Mouse (Mus musculus): ENCODE measurements at regions not wholly inside any gene's neighbourhood (a gene's known extent, or its start where the extent isn't known, plus 50 kb on each side); places are given as distances from the start of the nearest gene placed in this dataset.

DNA sequence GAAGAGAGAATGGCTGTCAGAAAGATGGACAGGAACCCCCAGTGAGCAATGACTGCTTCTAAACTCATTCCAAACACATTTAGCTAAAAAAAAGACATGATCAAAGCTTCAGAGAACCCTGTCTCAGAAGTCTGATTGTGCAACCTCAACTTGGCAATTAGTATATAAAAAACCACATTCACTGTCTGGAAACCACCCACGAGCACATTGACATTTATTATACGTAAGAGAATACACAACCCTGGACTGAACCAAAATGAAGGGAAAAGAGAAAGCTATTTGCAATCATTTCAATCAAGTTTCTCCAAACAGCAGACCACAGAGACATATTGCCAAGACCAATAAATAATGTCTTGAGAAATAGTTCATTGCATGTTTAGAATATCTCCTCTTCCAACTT, 820.7 kb upstream of the Adgrl2 start:
- no peak for DNase-seq (ENCODE audit: low read depth, low spot score)

DNA sequence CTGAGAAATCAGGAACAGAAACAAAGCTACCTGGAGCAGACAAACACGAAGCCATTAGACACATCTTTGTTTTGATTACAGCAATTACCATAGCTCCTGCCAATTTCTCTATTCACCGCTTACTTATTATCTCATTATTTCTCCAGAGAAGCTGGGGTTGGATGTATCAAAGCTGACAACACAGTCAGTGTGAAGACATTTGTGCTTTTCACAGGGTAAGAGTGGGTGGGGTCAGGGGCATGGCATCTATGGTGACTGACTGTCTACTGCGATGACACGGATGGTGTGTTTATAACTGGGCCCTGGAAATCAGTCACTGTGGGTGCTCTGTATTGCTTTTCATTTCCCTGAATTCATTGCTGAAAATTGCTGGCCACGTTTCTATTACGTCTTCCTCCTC, 815.0 kb upstream of the Adgrl2 start:
- no peak for DNase-seq (ENCODE audit: low read depth, low spot score)

DNA sequence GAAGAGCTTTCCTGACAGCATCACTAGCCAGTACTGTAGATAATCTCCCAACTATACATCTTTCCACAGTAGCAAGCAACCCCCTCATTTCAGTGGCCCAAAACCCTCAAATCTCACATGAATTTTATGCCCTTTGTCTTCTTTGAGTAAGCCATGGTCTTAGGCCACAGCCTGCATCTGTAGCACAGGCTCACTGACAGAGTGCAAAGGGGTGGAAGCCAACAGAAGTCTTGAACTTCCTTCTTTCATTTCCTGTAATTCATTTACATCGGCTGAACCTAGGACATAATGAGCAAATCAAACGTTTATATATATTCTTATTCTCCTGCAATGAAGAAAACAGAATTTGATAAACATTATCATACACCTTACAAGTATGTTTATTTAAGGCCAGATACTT, 805.8 kb upstream of the Adgrl2 start:
- no peak for DNase-seq (ENCODE audit: low read depth, low spot score)

DNA sequence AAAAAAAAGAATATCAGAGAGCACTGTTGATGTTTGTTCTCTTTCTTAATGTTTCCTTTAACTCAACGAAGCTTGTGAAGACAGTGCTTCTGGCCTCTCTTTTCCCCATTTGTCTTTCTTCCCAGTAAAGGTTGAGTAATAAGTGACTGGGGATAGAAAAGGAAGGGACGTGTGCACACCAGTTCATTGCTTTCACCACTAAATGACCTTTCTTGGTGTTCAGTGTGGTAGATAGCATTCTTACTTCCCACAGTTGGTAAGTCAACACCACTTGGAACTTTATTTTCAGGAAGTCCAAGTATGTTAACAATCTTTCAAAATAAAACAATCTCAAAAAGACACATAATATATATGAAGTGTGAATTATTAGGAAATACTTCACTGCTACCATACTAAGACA, 801.2 kb upstream of the Adgrl2 start:
- DNase-seq (ENCODE audit: low read depth, low spot score): no peak

DNA sequence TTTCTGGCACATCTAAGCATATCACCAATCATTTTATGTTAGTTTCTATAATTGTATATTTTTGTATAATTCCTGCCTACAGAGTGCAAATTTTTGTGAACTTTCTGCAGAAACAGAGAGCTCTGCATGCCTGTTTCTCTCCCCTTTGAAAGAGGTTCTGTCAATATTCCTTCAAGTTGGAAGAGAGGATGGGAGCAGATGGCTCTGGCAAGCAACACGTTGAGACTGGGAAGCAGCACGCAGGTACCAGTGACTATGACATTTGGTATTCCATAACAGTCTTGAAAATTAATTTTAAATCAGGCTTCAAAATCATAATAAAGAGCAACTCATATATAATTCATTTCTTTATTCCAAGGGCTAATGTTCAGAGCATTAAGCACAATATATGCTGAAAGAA, 795.7 kb upstream of the Adgrl2 start:
- no peak for DNase-seq (ENCODE audit: low read depth, low spot score)

DNA sequence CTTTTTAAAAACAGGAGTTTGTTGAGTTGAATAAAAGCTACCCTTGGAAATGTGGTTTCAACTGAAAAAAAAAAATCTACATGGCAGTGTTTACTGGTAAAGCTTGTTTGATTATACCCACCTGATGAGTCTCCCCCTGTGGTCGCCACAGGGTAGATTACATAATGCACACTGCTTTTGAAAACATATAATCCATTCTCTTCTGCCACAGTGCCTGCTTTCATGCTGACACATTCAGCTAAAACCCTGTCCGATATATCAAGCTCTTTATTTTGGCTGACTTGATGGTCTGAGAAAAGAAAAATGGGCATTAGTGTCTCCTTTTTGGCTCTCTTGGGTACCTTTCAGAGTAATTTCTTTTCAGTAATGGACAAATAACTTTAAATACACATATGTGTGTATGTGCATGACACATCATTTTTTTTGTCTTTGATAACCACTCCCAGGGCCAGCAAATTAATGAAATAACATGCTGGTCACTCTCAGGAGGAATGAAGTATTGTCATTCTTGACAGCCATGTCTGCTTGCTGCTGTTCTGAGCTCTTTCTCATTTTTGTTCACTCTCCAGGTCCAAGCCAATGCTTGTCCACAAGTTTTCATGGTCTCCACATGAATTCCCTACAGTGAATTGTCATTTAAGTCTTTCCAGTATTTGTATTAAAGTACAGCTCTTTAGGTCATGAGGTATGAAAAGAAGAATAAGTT, 793.7 kb upstream of the Adgrl2 start:
- no peak for DNase-seq (ENCODE audit: low read depth, low spot score)

DNA sequence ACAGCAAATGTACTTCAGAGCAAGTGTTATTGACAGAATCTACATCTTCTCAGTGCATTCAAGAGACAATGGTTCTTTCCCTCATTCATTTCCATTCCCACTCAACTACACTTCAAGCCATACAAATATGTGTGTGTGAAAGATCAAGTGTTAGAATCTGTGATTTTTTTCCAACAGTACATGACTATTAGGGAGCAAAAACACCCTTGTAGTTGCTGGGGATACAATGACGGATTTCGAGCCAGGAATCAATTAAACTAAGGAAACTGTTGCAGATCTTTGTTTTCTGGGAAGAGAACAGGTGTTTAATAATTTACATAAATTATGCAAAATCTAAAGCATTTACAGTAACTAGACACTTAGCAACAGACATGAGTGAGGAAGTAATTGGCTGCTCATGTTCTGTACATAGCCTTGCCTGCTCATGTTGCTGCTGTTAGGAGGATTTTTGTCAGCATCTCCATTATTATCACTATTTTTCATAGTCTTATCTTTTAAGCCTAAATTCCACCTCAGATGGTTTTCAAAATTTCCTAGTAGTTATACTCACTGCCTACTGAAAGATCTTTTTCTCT, 777.6 kb upstream of the Adgrl2 start:
- DNase-seq (ENCODE audit: low read depth, low spot score): no peak

DNA sequence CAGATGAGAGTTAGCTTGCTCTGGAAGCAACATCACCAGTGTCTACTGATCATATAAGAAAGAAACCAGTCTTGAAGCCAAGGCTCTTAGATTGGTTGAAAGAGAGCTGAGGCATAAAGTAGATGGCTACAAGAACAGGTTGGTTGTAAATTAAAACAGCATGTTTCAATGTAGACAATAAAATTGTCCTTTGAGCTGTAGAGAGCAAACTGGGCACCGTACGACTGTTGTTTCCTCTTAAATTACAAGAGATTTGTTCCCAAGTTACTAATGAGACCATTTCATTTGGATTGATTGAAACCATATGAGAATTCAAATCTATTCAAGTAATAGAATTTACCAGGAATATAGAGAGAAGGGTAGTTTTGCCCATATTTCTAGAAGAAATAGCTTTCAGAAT, 770.9 kb upstream of the Adgrl2 start:
- no peak for DNase-seq (ENCODE audit: low read depth, low spot score)

DNA sequence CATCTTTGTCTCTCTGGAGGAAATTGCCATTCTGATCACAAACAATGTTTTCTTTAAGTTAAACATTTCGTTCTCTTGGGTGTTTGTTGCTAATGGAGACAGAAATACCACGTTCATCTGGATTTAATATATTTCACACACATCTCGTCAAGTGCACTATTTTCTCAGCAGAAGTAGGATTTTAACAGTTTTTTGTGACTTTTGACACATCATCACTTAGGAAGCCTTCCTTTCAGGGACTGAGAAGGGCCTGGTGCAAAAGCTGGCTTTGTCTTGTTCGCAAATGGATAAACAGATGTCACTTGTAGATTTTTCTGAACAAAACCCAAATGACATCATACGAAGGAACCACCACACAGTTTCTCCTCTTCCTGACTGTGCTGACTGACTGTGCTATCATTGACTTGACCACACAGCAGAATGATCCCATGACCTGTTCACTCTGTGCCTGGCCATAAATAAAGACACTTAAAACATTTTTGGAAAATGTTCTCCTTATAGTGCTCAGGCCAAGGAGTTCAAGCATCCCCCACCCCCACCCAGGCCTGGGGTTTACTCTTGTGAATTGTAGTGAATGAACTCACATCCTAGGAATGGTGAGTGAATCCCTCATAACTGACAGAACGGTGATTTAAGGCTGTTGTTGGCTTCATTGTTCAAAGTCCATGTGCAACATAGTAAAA, 767.7 kb upstream of the Adgrl2 start:
- no peak for DNase-seq (ENCODE audit: low read depth, low spot score)

DNA sequence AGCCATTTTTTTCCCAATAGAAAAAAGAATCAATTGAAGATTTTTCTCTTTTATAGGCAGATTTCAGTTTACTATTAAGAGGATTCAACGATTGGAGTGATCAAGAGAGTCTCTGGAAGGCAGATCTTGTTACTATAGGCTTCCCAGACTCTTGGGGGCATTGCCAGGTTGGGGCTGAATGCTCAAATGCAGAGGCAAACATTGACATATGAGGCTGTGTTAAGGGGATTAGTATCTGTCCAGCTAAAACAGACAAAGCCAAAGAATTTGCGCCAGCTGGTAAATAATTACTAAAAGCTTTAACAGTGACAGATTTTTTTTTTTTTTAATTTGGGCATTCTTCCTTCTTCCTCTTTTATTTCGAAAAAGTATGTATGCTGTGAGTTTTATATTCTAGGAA, 745.7 kb upstream of the Adgrl2 start:
- no peak for DNase-seq (ENCODE audit: low read depth, low spot score)

DNA sequence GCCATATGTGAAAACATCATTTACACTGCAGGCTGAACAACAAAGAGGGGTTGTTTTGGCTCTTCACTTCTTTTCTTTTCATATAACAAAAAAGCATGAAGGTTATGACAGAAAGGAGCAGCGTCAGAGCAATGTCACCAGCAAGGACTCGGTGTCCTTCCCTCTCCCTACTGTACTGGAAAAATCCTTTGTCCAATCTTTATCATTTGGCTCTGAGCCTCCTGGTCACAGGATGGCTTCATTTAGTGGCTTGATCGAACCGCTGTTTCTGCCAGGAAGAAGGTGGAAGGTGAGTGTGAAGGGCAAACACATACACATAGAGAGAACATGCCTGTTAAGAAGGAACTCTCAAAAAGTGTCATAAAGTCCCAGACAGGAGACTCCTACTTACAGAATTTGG, 735.9 kb upstream of the Adgrl2 start:
- no peak for DNase-seq (ENCODE audit: low read depth, low spot score)

DNA sequence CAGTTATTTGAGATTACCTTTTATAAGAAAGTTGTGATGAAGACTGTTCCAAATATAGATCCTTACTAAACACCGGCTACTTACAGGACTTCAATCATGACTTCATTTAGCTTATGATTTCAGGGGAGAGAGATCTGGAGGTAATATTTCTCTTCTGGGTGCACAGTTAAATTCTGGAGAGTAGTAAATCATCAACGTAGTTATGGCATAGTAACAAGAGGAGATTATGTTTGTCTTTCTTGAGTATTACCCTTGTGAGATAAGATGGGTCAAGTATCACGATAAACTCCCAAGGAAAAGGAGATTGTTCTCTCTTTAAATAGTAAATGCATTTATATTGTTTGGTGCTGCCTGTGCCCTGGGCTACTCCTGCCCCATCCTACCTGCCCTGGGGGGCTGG, 734.5 kb upstream of the Adgrl2 start:
- DNase-seq (ENCODE audit: low read depth, low spot score): no peak

DNA sequence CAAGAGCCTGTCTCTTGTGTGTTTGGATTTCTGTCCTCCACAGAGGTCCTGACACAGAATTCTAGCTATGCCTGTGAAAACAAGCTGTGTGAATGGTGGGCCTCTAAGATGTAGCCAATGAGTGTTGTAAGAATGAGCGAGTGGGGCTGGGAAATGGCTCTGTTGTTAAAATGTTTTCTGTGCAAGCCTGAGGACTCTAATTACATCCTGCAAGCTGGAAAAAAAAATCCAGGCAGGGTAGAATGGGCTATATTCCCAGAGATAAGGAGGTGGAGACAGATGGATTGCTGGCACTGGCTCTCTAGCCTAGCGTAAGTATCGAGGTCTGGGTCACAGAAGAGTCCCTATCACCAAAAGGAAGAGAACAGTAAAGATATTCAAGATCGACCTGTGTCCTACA, 731.5 kb upstream of the Adgrl2 start:
- DNase-seq (ENCODE audit: low read depth, low spot score): no peak

DNA sequence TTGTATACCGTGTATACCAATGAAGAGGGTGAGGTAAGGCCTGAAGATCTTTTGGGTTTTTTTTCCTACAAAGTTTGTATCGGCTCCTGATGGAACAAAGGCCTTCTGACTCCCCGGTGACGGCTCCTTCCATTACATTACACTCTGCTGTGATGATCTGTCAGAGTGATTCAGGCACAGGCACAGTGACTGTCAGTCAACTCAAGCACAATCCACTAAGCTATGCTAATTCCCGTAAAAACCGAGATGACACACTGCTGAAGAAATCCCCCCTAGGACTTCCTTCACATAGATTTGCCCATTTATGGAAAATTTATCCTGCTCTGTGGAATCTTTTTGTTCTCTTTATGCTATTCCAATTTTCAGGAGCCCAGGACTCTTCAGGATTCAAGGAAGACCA, 730.0 kb upstream of the Adgrl2 start:
- no peak for DNase-seq (ENCODE audit: low read depth, low spot score)

DNA sequence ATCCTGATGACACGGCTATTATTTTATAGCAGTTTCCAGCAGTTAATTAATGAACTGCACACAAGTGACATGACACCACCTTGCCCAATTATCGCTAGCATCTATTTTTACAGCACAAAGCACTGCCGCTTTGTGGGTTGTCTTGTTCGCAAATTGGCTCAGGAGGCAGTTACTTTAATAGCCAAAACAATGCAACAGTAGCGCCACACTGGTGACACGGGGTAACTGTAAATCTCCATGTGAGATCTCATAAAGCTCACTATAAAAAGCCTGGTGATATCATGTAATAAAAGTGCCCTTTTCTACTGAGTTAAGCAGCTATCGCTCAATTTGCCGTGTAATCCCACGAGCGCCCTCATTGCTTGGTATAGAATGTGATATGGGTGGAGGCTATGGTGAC, 715.4 kb upstream of the Adgrl2 start:
- no peak for DNase-seq (ENCODE audit: low read depth, low spot score)

DNA sequence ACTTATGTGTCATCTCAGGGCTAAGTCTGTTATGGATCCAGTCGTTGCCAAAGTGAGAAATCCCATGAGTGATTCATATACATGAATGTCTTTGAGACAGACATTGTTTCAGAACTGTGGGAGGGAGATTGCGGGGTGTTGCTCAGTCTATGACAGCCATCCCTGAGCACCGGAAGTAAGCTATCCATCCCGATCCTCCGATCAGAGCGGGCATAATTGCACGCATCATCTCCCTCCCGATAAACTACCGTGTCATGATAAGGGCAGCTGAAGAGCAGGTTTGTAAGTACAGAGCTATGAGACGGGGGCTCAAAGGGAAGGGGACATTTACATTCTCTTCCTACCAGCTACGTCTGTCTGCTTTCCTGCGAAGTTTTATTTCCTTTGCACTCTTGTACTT, 715.0 kb upstream of the Adgrl2 start:
- DNase-seq (ENCODE audit: low read depth, low spot score): no peak

DNA sequence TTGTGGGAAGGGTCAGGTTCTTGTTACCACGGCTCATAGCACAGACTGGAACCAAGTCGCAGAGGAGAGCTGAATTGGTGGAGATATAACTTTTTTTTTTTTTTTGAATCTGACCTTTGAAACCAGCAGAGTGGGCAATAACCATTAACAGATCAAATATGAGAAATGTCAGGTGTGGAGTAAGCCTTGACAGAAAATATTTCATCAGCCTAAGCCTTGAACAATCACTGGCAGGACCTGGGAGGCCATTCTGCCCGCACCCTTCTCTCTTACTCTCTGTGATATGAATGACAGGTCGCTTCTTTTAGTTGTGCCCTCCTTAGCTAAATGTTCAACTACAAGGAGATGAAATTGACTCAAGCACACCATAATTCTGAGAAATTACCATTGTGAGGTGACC, 714.1 kb upstream of the Adgrl2 start:
- DNase-seq (ENCODE audit: low read depth, low spot score): no peak

DNA sequence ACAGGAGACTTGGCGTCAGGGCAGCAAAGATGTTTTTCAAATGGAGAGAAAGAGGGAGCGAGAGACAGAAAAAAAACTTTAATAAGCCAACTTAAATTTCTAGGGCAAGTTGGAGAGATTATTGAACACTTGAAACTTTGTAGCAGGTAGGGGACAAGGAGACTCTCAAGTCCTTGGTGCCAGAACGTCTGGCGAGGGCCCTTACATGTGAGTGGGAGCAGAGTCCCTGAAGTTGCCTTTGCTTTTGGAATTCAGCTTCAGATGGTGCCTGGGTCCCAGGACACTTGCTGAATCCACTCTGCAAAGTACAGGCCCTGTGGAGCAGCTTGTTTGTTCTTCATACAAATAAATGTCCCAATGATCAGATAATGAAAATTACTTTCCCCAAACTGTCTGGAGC, 693.2 kb upstream of the Adgrl2 start:
- DNase-seq (ENCODE audit: low read depth, low spot score): no peak

DNA sequence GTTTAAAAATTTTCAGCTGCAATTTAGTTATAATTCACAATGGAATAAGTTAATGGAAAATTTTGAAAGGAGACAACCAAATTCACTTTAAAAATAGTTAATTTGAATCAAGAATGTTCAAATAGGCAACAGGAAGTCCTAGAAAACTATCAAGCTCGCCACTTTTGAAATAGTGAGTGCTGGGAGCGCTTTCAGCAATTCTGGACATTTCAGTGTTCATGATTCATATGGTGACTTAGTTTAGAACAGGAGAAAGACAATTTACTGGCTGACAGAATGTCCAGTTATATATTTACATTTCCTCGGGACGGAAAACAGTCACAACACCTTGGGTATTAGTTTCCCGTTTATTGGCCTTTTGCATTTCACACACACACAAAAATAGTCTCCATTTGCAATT, 691.9 kb upstream of the Adgrl2 start:
- DNase-seq (ENCODE audit: low read depth, low spot score): no peak

DNA sequence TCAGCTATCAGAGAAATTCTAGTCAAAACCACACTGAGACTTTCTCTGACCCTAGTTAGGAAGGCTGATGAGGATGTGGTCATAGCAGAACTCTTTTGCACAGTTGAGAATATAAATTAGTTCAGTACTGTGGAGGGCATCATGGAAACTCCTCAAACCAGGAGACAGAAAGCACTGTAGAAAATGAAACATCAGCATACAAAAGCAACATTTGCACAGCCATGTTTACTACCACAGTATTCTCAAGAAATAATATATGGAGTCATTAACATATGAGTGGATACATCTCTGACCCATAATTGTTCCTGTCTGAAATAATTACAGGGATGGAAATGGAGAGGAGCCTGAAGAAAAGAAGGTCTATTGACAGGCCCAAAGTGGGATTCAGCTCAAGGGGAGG, 683.6 kb upstream of the Adgrl2 start:
- no peak for DNase-seq (ENCODE audit: low read depth, low spot score)

DNA sequence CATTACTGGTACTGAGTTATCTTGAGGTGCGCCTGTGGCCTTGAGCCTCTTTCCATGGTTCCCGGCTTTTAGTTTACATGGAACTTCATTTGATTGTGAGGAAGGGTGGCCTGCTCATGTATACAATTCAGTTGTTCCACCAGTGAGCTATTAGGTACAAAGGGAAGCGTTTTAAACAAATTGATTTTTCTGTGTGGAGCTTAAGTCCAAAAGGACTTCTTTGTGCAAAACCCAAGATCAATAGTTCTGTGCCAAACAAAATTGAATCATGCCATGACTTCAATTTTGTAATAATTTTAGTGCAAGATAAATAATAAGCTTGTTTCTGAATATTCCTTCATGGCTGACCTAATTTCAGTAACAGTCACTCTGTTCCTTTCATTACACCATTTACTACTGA, 674.3 kb upstream of the Adgrl2 start:
- DNase-seq (ENCODE audit: low read depth, low spot score): no peak

DNA sequence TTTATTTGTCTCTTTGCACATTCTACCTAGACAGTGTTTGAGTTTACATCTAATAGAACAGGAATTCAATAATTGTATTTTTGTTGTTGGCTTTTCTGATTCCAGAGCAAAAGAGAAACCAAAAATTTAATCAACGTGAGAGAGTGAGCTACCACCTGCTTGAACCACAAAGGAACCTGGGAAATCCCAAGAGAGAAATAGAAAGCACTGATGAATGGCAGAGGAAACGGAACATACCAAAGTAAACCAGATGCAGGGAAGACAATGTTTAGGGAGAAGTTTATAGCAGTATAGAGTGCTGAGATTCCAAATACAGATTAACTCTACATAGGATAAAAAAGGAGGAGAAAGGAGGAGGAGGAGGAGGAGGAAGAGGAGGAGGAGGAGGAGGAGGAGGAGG, 648.0 kb upstream of the Adgrl2 start:
- no peak for DNase-seq (ENCODE audit: low read depth, low spot score)

DNA sequence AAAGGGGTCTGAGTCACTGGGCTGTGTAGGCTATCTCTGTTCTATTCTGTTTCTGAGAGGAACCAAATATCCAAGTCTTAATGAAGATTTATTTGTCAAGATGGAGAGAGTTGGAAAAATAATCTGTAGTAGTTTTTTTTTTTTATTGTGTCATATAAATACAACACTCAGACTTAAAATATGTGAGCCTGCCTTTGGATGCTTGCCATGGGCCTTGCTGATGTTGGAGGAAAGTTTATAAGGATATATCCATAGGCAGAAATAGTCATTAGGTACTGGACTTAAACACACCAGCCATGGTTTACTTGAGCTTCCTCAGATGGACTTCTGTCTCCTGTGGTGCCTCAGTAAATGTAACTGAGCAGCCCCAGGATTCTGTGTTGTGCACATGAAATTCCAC, 635.8 kb upstream of the Adgrl2 start:
- DNase-seq (ENCODE audit: low read depth, low spot score): no peak

Data from WW6 (cell line).